Mouse (Mus musculus): ENCODE data around the gene Daam1.

DNA sequence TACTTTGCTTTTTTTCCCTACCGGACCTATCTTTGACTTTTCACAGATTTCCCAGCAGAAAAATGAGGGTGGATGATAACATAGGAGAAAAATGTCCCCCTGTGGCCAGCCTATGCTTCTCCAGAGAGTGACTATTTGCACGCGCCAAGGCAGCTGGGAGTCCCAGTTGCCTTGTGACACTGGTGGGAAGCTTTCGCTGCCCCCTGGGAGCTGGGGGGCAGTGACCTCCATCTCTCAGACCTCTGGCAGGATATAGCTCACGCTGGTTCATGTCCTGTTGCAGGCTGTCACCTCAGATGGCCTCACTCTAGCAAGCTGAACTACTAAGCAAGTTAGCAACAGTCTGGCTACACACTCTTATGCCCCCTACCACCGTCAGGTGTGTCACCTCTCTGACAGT is 200.9 kb downstream of the Daam1 start:
- TF ChIP-seq CTCF (IDR thresholded peaks at IDR 0.05) (no peak), EP300 (IDR thresholded peaks at IDR 0.05) (no peak)

Measured in lung, postnatal 0 days (tissue).